Mouse (Mus musculus): ENCODE results near the gene Vwa5b1.

The Vwa5b1 gene

GRCm38 (mm10) chr4:138569928-138570327 lies 65.8 kb downstream of the Vwa5b1 start:
- H3K36me3 ChIP-seq (ENCODE audit: insufficient read depth, low read length), result no peaks in the 10 kb centered on the region
- TF ChIP-seq POU5F1 (IDR thresholded peaks at IDR 0.05; ENCODE audit: borderline replicate concordance, low read length) (no peak), NANOG (IDR thresholded peaks at IDR 0.05; ENCODE audit: borderline replicate concordance, low read length) (no peak), CTCF (conservative IDR thresholded peaks at IDR 0.05; ENCODE audit: low read length) (no peak)
- no peaks in the 10 kb centered on the region for H3K9me3 ChIP-seq (ENCODE audit: low read length)
- peaks cover 3% of the 10 kb centered on the region; the same call in 1 of the 2 replicates for H3K27me3 ChIP-seq (ENCODE audit: insufficient read depth, low read length)
- peaks cover 6% of the 10 kb centered on the region for H3K4me1 ChIP-seq (replicated peaks; ENCODE audit: low read depth, low read length)
- H3K4me3 ChIP-seq (replicated peaks; ENCODE audit: low read length), result no peak overlapping the region

DNA sequence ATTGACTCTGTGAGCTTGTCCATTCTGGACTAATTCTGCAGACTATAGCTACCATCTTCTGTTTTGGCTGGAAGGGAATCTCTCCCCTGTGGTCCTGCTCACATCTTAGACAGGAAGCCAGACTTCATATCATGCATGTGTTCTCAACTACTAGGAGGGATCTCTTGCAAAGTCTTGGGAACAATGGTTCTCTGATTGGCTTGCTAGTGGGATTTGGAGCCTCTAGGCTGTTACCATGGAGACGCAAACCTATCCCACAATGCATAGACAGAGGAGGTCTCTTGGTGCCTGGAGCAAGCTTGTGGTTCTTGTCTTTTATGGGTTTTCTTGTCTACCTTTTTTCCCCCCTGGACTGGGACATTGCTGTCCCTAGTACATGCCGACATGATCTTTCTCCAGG lies 67.4 kb downstream of the Vwa5b1 start:
- peaks cover 3% of the 10 kb centered on the region for H3K27me3 ChIP-seq (ENCODE audit: insufficient read depth, low read length)
- no peaks in the 10 kb centered on the region; the same call in 1 of the 2 replicates for H3K4me1 ChIP-seq (replicated peaks; ENCODE audit: low read depth, low read length)
- H3K36me3 ChIP-seq (ENCODE audit: insufficient read depth, low read length), result no peaks in the 10 kb centered on the region
- no peaks in the 10 kb centered on the region for H3K9me3 ChIP-seq (ENCODE audit: low read length)
- no peak overlapping the region for H3K4me3 ChIP-seq (replicated peaks; ENCODE audit: low read length)
- TF ChIP-seq CTCF (conservative IDR thresholded peaks at IDR 0.05; ENCODE audit: low read length) (no peak), POU5F1 (IDR thresholded peaks at IDR 0.05; ENCODE audit: borderline replicate concordance, low read length) (no peak), NANOG (IDR thresholded peaks at IDR 0.05; ENCODE audit: borderline replicate concordance, low read length) (no peak)

GRCm38 (mm10) chr4:138561986-138562385 lies 73.7 kb downstream of the Vwa5b1 start:
- Histone ChIP-seq H3K4me3 (replicated peaks; ENCODE audit: low read length) (no peak overlapping the region), H3K36me3 (ENCODE audit: insufficient read depth, low read length) (no peaks in the 10 kb centered on the region), H3K27me3 (ENCODE audit: insufficient read depth, low read length) (peaks cover 15% of the 10 kb centered on the region), H3K9me3 (ENCODE audit: low read length) (peaks cover 5% of the 10 kb centered on the region; the same call in 1 of the 2 replicates), H3K4me1 (replicated peaks; ENCODE audit: low read depth, low read length) (no peaks in the 10 kb centered on the region)
- TF ChIP-seq NANOG (IDR thresholded peaks at IDR 0.05; ENCODE audit: borderline replicate concordance, low read length), result no peak
- peak; percentile 59 for TF ChIP-seq CTCF (conservative IDR thresholded peaks at IDR 0.05; ENCODE audit: low read length)

- TF ChIP-seq CTCF (conservative IDR thresholded peaks at IDR 0.05; ENCODE audit: low read length), result no peak
- TF ChIP-seq NANOG (IDR thresholded peaks at IDR 0.05; ENCODE audit: borderline replicate concordance, low read length), result no peak
- no peak for TF ChIP-seq POU5F1 (IDR thresholded peaks at IDR 0.05; ENCODE audit: borderline replicate concordance, low read length)
- Histone ChIP-seq H3K9me3 (ENCODE audit: low read length) (no peaks in the 10 kb centered on the region), H3K4me3 (replicated peaks; ENCODE audit: low read length) (0 out of 2 replicates have a peak overlapping the region, but pooled peaks have one; percentile 26), H3K4me1 (replicated peaks; ENCODE audit: low read depth, low read length) (peaks cover 18% of the 10 kb centered on the region), H3K36me3 (ENCODE audit: insufficient read depth, low read length) (no peaks in the 10 kb centered on the region), H3K27me3 (ENCODE audit: insufficient read depth, low read length) (peaks cover 60% of the 10 kb centered on the region)
These were observed 80.2 kb downstream of the Vwa5b1 start for GRCm38 (mm10) chr4:138555531-138555930.

DNA sequence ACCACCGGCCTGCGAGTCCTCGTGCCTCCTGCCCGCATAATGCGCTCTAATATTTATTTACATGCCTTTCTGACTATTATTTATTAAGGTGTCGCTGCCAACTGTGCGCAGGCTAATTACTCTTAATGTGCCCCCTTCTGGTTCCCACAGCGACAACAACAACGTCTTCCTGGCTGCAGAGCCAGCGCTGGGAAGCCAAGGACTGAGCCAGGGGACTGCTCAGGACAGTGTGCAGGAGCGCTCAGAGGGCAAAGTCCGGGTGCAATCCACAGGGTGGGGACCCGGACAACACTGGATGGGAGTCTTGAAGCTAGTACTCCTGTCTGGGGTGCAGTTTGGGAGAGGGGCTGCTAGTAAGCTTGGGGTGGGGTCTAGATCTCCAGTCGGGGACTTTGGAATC lies 80.8 kb downstream of the Vwa5b1 start:
- H3K27me3 ChIP-seq (ENCODE audit: insufficient read depth, low read length), result peaks cover 60% of the 10 kb centered on the region
- H3K4me1 ChIP-seq (replicated peaks; ENCODE audit: low read depth, low read length), result peaks cover 18% of the 10 kb centered on the region
- H3K4me3 ChIP-seq (replicated peaks; ENCODE audit: low read length), result peak overlapping the region; percentile 26; the same call in 1 of the 2 replicates
- no peaks in the 10 kb centered on the region for H3K9me3 ChIP-seq (ENCODE audit: low read length)
- H3K36me3 ChIP-seq (ENCODE audit: insufficient read depth, low read length), result no peaks in the 10 kb centered on the region
- TF ChIP-seq POU5F1 (IDR thresholded peaks at IDR 0.05; ENCODE audit: borderline replicate concordance, low read length) (no peak), CTCF (conservative IDR thresholded peaks at IDR 0.05; ENCODE audit: low read length) (no peak)

DNA sequence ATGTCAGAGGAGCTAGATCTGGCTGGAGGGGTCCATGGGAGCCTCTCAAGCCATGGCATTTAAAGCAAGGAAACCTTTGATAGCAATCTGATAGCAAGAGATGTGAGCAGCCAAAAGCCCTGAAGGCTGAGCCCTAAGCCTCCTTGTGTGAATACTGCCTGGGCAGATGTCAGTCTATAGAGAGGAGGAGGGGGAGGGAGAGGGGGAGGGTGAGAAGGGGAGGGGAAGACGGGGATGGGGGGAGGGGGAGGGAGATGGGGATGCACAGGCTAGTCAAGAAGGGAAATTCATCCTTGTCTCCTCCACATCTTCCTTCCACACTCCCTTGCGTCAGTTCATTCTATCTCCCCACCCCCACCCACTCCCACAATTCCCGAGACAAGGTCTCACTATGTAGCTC lies 81.4 kb downstream of the Vwa5b1 start:
- Histone ChIP-seq H3K36me3 (ENCODE audit: insufficient read depth, low read length) (no peaks in the 10 kb centered on the region), H3K9me3 (ENCODE audit: low read length) (no peaks in the 10 kb centered on the region), H3K4me3 (replicated peaks; ENCODE audit: low read length) (no peak overlapping the region), H3K27me3 (ENCODE audit: insufficient read depth, low read length) (peaks cover 60% of the 10 kb centered on the region), H3K4me1 (replicated peaks; ENCODE audit: low read depth, low read length) (peaks cover 22% of the 10 kb centered on the region)
- no peak for TF ChIP-seq CTCF (conservative IDR thresholded peaks at IDR 0.05; ENCODE audit: low read length)

GRCm38 (mm10) chr4:138553516-138553933 lies 82.2 kb downstream of the Vwa5b1 start:
- H3K36me3 ChIP-seq (ENCODE audit: insufficient read depth, low read length), result no peaks in the 10 kb centered on the region
- no peaks in the 10 kb centered on the region for H3K9me3 ChIP-seq (ENCODE audit: low read length)
- no peak overlapping the region for H3K4me3 ChIP-seq (replicated peaks; ENCODE audit: low read length)
- peaks cover 29% of the 10 kb centered on the region for H3K4me1 ChIP-seq (replicated peaks; ENCODE audit: low read depth, low read length)
- TF ChIP-seq POU5F1 (IDR thresholded peaks at IDR 0.05; ENCODE audit: borderline replicate concordance, low read length) (no peak), NANOG (IDR thresholded peaks at IDR 0.05; ENCODE audit: borderline replicate concordance, low read length) (no peak), CTCF (conservative IDR thresholded peaks at IDR 0.05; ENCODE audit: low read length) (no peak)
- H3K27me3 ChIP-seq (ENCODE audit: insufficient read depth, low read length), result peaks cover 58% of the 10 kb centered on the region

DNA sequence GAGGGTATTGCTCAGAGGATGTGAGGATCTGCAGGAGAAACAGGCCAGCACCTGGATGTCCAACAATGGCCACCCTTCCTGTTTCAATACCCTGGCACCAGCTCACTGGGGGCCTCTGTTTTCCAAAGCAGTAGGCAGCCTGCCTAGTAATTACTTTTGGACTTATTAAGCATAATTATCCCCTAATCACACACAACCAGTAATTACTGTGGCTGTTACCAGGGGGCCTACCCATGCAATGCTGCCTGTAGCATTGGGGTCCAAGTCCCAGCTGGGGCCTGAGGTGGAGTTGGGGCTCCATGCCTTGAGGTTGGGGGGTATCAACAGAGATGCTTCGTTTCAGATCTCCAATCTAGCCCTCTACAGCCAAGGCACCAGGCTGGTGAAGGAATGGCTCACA lies 82.6 kb downstream of the Vwa5b1 start:
- H3K4me3 ChIP-seq (replicated peaks; ENCODE audit: low read length), result no peak overlapping the region
- H3K4me1 ChIP-seq (replicated peaks; ENCODE audit: low read depth, low read length), result peaks cover 33% of the 10 kb centered on the region
- no peak for TF ChIP-seq NANOG (IDR thresholded peaks at IDR 0.05; ENCODE audit: borderline replicate concordance, low read length)
- TF ChIP-seq POU5F1 (IDR thresholded peaks at IDR 0.05; ENCODE audit: borderline replicate concordance, low read length), result no peak
- no peak for TF ChIP-seq CTCF (conservative IDR thresholded peaks at IDR 0.05; ENCODE audit: low read length)
- no peaks in the 10 kb centered on the region for H3K9me3 ChIP-seq (ENCODE audit: low read length)
- peaks cover 53% of the 10 kb centered on the region for H3K27me3 ChIP-seq (ENCODE audit: insufficient read depth, low read length)
- H3K36me3 ChIP-seq (ENCODE audit: insufficient read depth, low read length), result no peaks in the 10 kb centered on the region

DNA sequence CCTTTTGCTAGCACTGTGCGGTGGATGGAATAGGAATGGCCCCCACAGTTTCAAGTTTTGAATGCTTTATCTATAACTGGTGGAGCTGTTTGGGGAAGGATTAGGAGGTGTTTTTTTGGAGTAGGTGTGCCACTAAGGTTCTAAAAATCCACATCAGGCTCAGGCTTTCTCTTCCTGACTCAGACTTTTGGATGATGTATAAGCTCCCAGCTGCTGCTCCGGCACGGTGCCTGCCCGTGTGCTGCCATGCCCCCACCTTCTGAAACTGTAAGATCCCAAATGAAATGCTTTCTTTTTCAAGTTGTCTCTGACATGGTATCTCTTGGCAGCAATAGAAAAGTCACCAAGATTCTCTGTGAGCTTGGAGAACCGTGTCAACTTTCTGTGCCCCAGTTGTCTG lies 84.1 kb downstream of the Vwa5b1 start:
- Histone ChIP-seq H3K9me3 (ENCODE audit: low read length) (no peaks in the 10 kb centered on the region), H3K27me3 (ENCODE audit: insufficient read depth, low read length) (peaks cover 40% of the 10 kb centered on the region), H3K4me1 (replicated peaks; ENCODE audit: low read depth, low read length) (peaks cover 47% of the 10 kb centered on the region), H3K4me3 (replicated peaks; ENCODE audit: low read length) (no peak overlapping the region), H3K36me3 (ENCODE audit: insufficient read depth, low read length) (no peaks in the 10 kb centered on the region)
- no peak for TF ChIP-seq CTCF (conservative IDR thresholded peaks at IDR 0.05; ENCODE audit: low read length)
- no peak for TF ChIP-seq NANOG (IDR thresholded peaks at IDR 0.05; ENCODE audit: borderline replicate concordance, low read length)
- TF ChIP-seq POU5F1 (IDR thresholded peaks at IDR 0.05; ENCODE audit: borderline replicate concordance, low read length), result no peak
